8 mouse cellular contexts compared by ENCODE assay signal in genomic region chr1:52844782-52845665, GRCm38 (mm10). TPM values are rescaled to one million over a fixed set of nuclear protein-coding genes. Genes with fewer than 3 reads are reported as not detected.
DNase-seq lines count a peak whose midpoint lies in the region; ATAC-seq lines count a peak whose summit lies in the region.

Hibch (plus strand) TSS chr1:52844929.

- H3K4me1 ChIP-seq in hindbrain, embryonic 11.5 days (replicated peaks; ENCODE audit: control insufficient read depth, insufficient read depth, low read length) = 0 out of 2 replicates have a peak, but pooled peaks cover 2% of the 10 kb centered on the region

- DNase-seq in Muller cell, postnatal 12 days (ENCODE audit: inconsistent ontology term) = peak; percentile 100
- peak; percentile 99 for DNase-seq in cerebellum, adult 9-11 months
- DNase-seq in frontal cortex, adult 2 months (ENCODE audit: extremely low spot score in 1 of 2, low spot score in 1 of 2) = peak; percentile 97 to 98
- peak; percentile 98 for DNase-seq in hindbrain, embryonic 11.5 days (ENCODE audit: low spot score)
- DNase-seq in layer of hippocampus, postnatal 10 days (ENCODE audit: low spot score in 2 of 2) = peak; percentile 94 to 96
- peak; percentile 100 for DNase-seq in lung, postnatal 10 days
- peak; percentile 99 for DNase-seq in ovary, postnatal 36 days (ENCODE audit: low spot score)
- DNase-seq in thymus, postnatal 25 days = peak; percentile 97

- 0 out of 2 replicates have a peak within 1 kb of the TSS, but pooled peaks have one; percentile 20 for H3K27ac ChIP-seq in hindbrain, embryonic 11.5 days (ENCODE audit: low read depth, low read length)

- no peaks in the 10 kb centered on the region for H3K27me3 ChIP-seq in hindbrain, embryonic 11.5 days (ENCODE audit: control insufficient read depth, insufficient read depth, low read length)

- no peaks in the 10 kb centered on the region for H3K36me3 ChIP-seq in hindbrain, embryonic 11.5 days (ENCODE audit: control insufficient read depth, insufficient read depth, low read length)

- H3K4me2 ChIP-seq in hindbrain, embryonic 11.5 days (replicated peaks; ENCODE audit: low read depth, low read length) = peak within 1 kb of the TSS; percentile 46

- ATAC-seq in hindbrain, embryonic 11.5 days (ENCODE audit: low FRiP score) = peak; percentile 100

- peak within 1 kb of the TSS; percentile 55 for H3K4me3 ChIP-seq in hindbrain, embryonic 11.5 days (ENCODE audit: low read depth, low read length)

- H3K9me3 ChIP-seq in hindbrain, embryonic 11.5 days (ENCODE audit: control insufficient read depth, low read length) = no peaks in the 10 kb centered on the region

- 4% methylated on average over 43 of the region's 45 CpGs for whole genome bisulfite sequencing in hindbrain, embryonic 11.5 days

- peak within 1 kb of the TSS; percentile 70 for H3K9ac ChIP-seq in hindbrain, embryonic 11.5 days (ENCODE audit: low read depth, low read length)

RNA-seq across cellular contexts. Expression of gene Hibch, which starts in this region (rescaled TPM):
- 19.1 and 22.0 TPM in 2 replicates for polyA plus RNA-seq in frontal cortex, adult 2 months (2012; rRNA removed)
- 31.0 and 32.7 TPM in 2 replicates for polyA plus RNA-seq in hindbrain, embryonic 11.5 days (2014; fragmentation: Nextera tagmentation; extraction: Ambion mirVana)
- 10 to 100 TPM; 14.4 to 18.2 TPM for total RNA-seq in layer of hippocampus, postnatal 10 days (2021)

Comparison
In these comparisons a context has a peak if more than half of its experiments do, and no peak if none do; other contexts are left out.
1. Peak in every context shown above with its lines: DNase-seq, ATAC-seq, H3K4me3 ChIP-seq and H3K27ac ChIP-seq.